Mouse (Mus musculus) myocyte (in vitro differentiated cells): Measurements from ENCODE around the gene Cbl. TPM values are rescaled to one million over a fixed set of nuclear protein-coding genes. Genes with fewer than 3 reads are reported as not detected.

Experiments
- H3K27me3 ChIP-seq: one replicate; pipeline ENCODE4 v1.6.1; 2011; ENCODE audit not compliant: control insufficient read depth, insufficient read depth, insufficient read length
- H3K36me3 ChIP-seq: one replicate; pipeline ENCODE4 v1.6.1; 2011; ENCODE audit not compliant: control insufficient read depth, insufficient read depth
- H3K4me2 ChIP-seq: one replicate; pipeline ENCODE4 v1.6.1; 2011; ENCODE audit warnings: low read depth, control low read depth
- H3K4me3 ChIP-seq: one replicate; pipeline ENCODE4 v1.5.1; 2011; ENCODE audit warnings: mild to moderate bottlenecking, control low read depth, moderate library complexity
- H3K79me2 ChIP-seq: one replicate; pipeline ENCODE4 v1.6.1; 2011; ENCODE audit not compliant: control insufficient read depth, insufficient read depth
- H3ac ChIP-seq: one replicate; pipeline ENCODE4 v1.6.1; 2011; ENCODE audit not compliant: control insufficient read depth, insufficient read length
- CEBPB ChIP-seq: IDR thresholded peaks from 2 replicates; pipeline ENCODE4 v1.6.1; 2011; ENCODE audit warnings: mild to moderate bottlenecking, moderate library complexity; ENCODE audit not compliant: poor library complexity, insufficient read depth, severe bottlenecking
- E2F4 ChIP-seq: IDR thresholded peaks from one replicate; pipeline ENCODE4 v1.6.1; 2011; ENCODE audit warnings: mild to moderate bottlenecking, control low read depth, moderate library complexity; ENCODE audit not compliant: insufficient read depth
- MAX ChIP-seq: IDR thresholded peaks from one replicate; pipeline ENCODE4 v1.6.1; 2011; ENCODE audit warnings: low read depth, mild to moderate bottlenecking, control low read depth
- MYOD1 ChIP-seq, 3 experiments: IDR thresholded peaks; one replicate each; pipeline ENCODE4 v1.6.1; 2011; ENCODE audit warnings: control low read depth in 2 of 3, low read depth in 2 of 3, mild to moderate bottlenecking in 2 of 3, moderate library complexity in 1 of 3; ENCODE audit not compliant: insufficient read length in 2 of 3, control insufficient read depth in 1 of 3
- MYOG ChIP-seq, 3 experiments: IDR thresholded peaks; one replicate each; pipeline ENCODE4 v1.6.1; 2011; ENCODE audit warnings: control low read depth in 2 of 3, low read depth in 2 of 3, mild to moderate bottlenecking in 2 of 3; ENCODE audit not compliant: insufficient read length in 2 of 3, control insufficient read depth in 1 of 3, insufficient read depth in 1 of 3
- POLR2A ChIP-seq: IDR thresholded peaks from one replicate; pipeline ENCODE4 v1.6.1; 2011; ENCODE audit warnings: low read depth, mild to moderate bottlenecking, control low read depth, moderate library complexity; ENCODE audit not compliant: insufficient read length
- POLR2AphosphoS2 ChIP-seq: IDR thresholded peaks from one replicate; pipeline ENCODE4 v1.6.1; 2011; ENCODE audit warnings: low read depth, control low read depth; ENCODE audit not compliant: insufficient read length
- REST ChIP-seq: IDR thresholded peaks from one replicate; pipeline ENCODE4 v1.6.1; 2011; ENCODE audit warnings: mild to moderate bottlenecking, control low read depth, moderate library complexity; ENCODE audit not compliant: insufficient read depth, insufficient read length
- SRF ChIP-seq: IDR thresholded peaks from one replicate; pipeline ENCODE4 v1.6.1; 2011; ENCODE audit warnings: low read depth; ENCODE audit not compliant: control insufficient read depth, insufficient read length
- TCF12 ChIP-seq: IDR thresholded peaks from one replicate; pipeline ENCODE4 v1.6.1; 2011; ENCODE audit warnings: mild to moderate bottlenecking, control low read depth; ENCODE audit not compliant: poor library complexity, insufficient read depth, severe bottlenecking
- TCF3 ChIP-seq: IDR thresholded peaks from one replicate; pipeline ENCODE4 v1.6.1; 2011; ENCODE audit warnings: low read depth, control low read depth; ENCODE audit not compliant: insufficient read length
- USF1 ChIP-seq: IDR thresholded peaks from one replicate; pipeline ENCODE4 v1.6.1; 2011; ENCODE audit warnings: low read depth, mild to moderate bottlenecking, control low read depth, moderate library complexity
- polyA plus RNA-seq: library from polyadenylated mRNA; unstranded; fragments of >200 nt; fragmentation: generic; extraction: Trizol; gene quantifications from one replicate; pipeline ENCODE4 v1.2.1, GENCODE M21; 2012; ENCODE audit warnings: missing spikeins

Gene Cbl
- polyA plus RNA-seq, 1 experiment: 4.5 TPM

DNA sequence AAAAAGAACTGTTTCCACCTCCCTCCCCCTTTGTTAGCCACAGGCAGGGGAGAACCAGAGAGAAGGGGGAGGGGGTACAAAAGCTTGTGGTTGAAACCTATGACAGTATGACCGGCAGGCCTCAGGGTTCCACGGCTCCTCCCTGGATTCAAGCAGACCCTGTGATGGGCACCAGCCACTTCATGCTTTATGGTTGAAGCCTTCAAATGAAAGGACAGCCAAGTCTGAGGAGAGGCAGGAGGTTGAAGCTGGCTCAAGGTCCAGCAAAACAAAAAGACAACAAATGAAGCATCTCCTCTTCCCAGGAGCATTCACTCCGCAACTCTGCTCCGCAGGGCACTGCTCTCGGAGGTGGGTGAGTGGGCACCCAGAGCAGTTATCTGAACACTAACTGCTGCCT, 90.4 kb downstream of the Cbl start:
- TF ChIP-seq SRF (no peak), TCF3 (no peak), MYOD1 (IDR thresholded peaks at IDR 0.05; ENCODE audit: control insufficient read depth in 1 of 3, insufficient read length in 2 of 3, low read depth in 2 of 3) (no peak), POLR2AphosphoS2 (no peak), MYOG (IDR thresholded peaks at IDR 0.05; ENCODE audit: control insufficient read depth in 1 of 3, insufficient read depth in 1 of 3, insufficient read length in 2 of 3, low read depth in 2 of 3) (no peak), REST (no peak), USF1 (no peak), E2F4 (no peak), CEBPB (no peak), MAX (no peak), POLR2A (no peak), TCF12 (no peak)
- Histone ChIP-seq H3K4me3 (no peak overlapping the region), H3K36me3 (peaks cover 10% of the 10 kb centered on the region)

DNA sequence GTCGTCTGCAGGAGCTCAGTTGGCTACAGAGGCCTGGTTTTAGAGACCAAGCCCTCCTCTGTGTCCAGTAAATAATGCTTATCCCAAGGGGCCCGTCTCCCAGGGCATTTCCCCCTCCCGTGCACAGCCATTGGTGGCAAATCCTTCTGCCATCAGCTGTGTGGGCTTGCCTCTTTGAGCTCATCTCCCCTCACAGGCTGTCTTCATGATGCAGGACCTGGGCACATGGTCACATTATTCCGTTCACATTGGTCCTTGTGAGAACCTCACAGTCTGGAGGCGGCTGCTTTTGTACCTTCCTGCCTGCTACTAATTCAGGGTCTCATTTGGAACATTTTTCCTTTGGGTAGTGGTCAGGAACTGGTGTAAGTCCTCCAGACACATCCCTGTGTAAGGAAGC, 91.9 kb downstream of the Cbl start:
- no peak for TF ChIP-seq SRF
- no peak for TF ChIP-seq USF1
- TF ChIP-seq POLR2A: no peak
- no peak overlapping the region for H3ac ChIP-seq
- H3K4me3 ChIP-seq: no peak overlapping the region
- no peaks in the 10 kb centered on the region for H3K79me2 ChIP-seq
- H3K27me3 ChIP-seq: no peaks in the 10 kb centered on the region
- peaks cover 8% of the 10 kb centered on the region for H3K36me3 ChIP-seq
- no peak overlapping the region for H3K4me2 ChIP-seq

More for the DNA sequence above, 90.4 kb downstream of the Cbl start:
- no peak overlapping the region for H3ac ChIP-seq
- no peaks in the 10 kb centered on the region for H3K79me2 ChIP-seq
- no peak overlapping the region for H3K4me2 ChIP-seq
- H3K27me3 ChIP-seq: no peaks in the 10 kb centered on the region

DNA sequence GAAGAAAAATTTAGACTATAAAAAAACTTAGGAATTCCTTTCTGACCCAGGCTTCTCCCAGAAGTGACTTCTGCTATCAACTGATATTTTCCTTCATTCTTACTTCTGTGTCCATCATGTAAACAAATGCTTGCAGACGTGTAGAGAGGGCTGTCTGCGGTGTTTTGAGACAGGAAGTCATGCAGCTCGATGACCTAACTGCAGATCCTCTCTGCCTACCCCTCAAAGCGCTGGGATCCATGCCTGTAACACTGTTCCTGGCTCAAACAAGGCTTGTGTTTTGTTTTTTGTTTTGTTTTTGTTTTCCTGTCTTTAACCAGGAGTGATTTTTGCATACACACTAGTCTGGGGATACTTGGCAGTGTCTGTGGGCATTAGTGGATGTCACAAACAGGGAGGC, 96.0 kb downstream of the Cbl start:
- H3K27me3 ChIP-seq: no peaks in the 10 kb centered on the region
- H3K36me3 ChIP-seq: no peaks in the 10 kb centered on the region
- no peaks in the 10 kb centered on the region for H3K79me2 ChIP-seq
- TF ChIP-seq CEBPB: no peak
- no peak for TF ChIP-seq TCF3
- no peak for TF ChIP-seq MYOG (IDR thresholded peaks at IDR 0.05; ENCODE audit: control insufficient read depth in 1 of 3, insufficient read depth in 1 of 3, insufficient read length in 2 of 3, low read depth in 2 of 3)
- no peak for TF ChIP-seq MYOD1 (IDR thresholded peaks at IDR 0.05; ENCODE audit: control insufficient read depth in 1 of 3, insufficient read length in 2 of 3, low read depth in 2 of 3)
- TF ChIP-seq TCF12: no peak
- no peak for TF ChIP-seq POLR2AphosphoS2
- TF ChIP-seq REST: no peak
- TF ChIP-seq E2F4: no peak
- H3K4me3 ChIP-seq: no peak overlapping the region
- no peak overlapping the region for H3ac ChIP-seq
- H3K4me2 ChIP-seq: no peak overlapping the region

DNA sequence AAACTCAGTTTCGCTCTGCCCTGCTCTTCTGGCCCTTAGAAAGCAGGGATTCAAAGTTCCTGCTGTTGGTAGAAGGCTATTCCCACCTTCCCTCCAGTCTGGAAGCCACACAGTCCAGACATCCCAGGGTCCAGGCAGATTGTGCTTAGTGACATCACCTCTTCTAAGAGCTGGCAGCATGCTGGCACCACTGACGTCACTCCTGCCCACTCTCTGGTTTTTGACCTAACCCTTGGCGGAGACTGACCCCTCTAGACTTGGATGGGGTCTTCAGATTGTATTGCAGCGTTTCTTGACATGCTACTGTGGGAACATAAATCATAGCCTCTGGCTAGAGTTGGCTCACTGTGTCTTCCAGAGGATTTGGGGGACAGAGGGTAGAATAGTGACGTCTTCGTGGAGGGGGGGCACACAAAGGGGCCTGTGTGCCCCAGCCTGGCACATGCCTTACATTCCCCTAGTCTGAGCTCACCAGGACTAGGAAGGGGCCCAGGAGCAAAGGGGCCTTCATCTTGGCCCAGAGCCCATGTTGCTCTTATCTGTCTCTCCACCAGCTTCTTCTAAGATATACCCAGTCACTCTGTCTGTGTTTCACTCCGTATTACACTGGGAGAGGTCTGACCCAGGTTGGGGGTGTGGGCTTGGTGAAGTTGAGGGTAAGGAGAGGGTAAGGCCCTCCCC, 98.0 kb downstream of the Cbl start:
- H3K79me2 ChIP-seq: no peaks in the 10 kb centered on the region
- no peak overlapping the region for H3ac ChIP-seq
- no peaks in the 10 kb centered on the region for H3K27me3 ChIP-seq
- H3K4me2 ChIP-seq: peak overlapping the region; percentile 94
- H3K4me3 ChIP-seq: peak overlapping the region; percentile 24
- no peaks in the 10 kb centered on the region for H3K36me3 ChIP-seq
- no peak for TF ChIP-seq MAX
- TF ChIP-seq TCF3: no peak
- no peak for TF ChIP-seq POLR2A
- TF ChIP-seq REST: no peak
- TF ChIP-seq E2F4: no peak
- no peak for TF ChIP-seq MYOG (IDR thresholded peaks at IDR 0.05; ENCODE audit: control insufficient read depth in 1 of 3, insufficient read depth in 1 of 3, insufficient read length in 2 of 3, low read depth in 2 of 3)
- no peak for TF ChIP-seq POLR2AphosphoS2
- TF ChIP-seq CEBPB: no peak
- TF ChIP-seq TCF12: no peak
- TF ChIP-seq MYOD1 (IDR thresholded peaks at IDR 0.05; ENCODE audit: control insufficient read depth in 1 of 3, insufficient read length in 2 of 3, low read depth in 2 of 3): no peak
